Mouse (Mus musculus) lung, postnatal 14 days (tissue): ENCODE results near the gene Prrc2b.

Experiments
- DNase-seq: peaks from one replicate; pipeline ENCODE4 v3.0.0; 2021

The Prrc2b gene

GRCm38 (mm10) chr2:32189060-32189681 lies 38.3 kb downstream of the Prrc2b start:
- DNase-seq: no peak

- no peak for DNase-seq
These were observed 39.7 kb downstream of the Prrc2b start for GRCm38 (mm10) chr2:32190620-32191019.

- DNase-seq: peak; percentile 81
These were observed 41.1 kb downstream of the Prrc2b start for GRCm38 (mm10) chr2:32191872-32192507.

- DNase-seq: no peak
These were observed 48.1 kb downstream of the Prrc2b start for GRCm38 (mm10) chr2:32198977-32199376.

GRCm38 (mm10) chr2:32200033-32200432 lies 49.2 kb downstream of the Prrc2b start:
- no peak for DNase-seq

- no peak for DNase-seq
These were observed 49.8 kb downstream of the Prrc2b start for GRCm38 (mm10) chr2:32200712-32201111.

- DNase-seq: peak; percentile 18
These were observed 50.6 kb downstream of the Prrc2b start for GRCm38 (mm10) chr2:32201527-32201926.

GRCm38 (mm10) chr2:32203853-32204252 lies 53.0 kb downstream of the Prrc2b start:
- DNase-seq: no peak

- no peak for DNase-seq
These were observed 56.8 kb downstream of the Prrc2b start for GRCm38 (mm10) chr2:32207682-32208081.

GRCm38 (mm10) chr2:32211689-32212088 lies 60.8 kb downstream of the Prrc2b start:
- no peak for DNase-seq

GRCm38 (mm10) chr2:32213000-32213399 lies 62.1 kb downstream of the Prrc2b start:
- DNase-seq: peak; percentile 42

GRCm38 (mm10) chr2:32215576-32215975 lies 64.7 kb downstream of the Prrc2b start:
- DNase-seq: no peak

GRCm38 (mm10) chr2:32216506-32216905 lies 65.6 kb downstream of the Prrc2b start:
- no peak for DNase-seq

GRCm38 (mm10) chr2:32217656-32218055 lies 66.8 kb downstream of the Prrc2b start:
- no peak for DNase-seq

GRCm38 (mm10) chr2:32218113-32218512 lies 67.2 kb downstream of the Prrc2b start:
- no peak for DNase-seq

- no peak for DNase-seq
These were observed 67.9 kb downstream of the Prrc2b start for GRCm38 (mm10) chr2:32218541-32219334.

GRCm38 (mm10) chr2:32219501-32219900 lies 68.6 kb downstream of the Prrc2b start:
- no peak for DNase-seq

GRCm38 (mm10) chr2:32220021-32220420 lies 69.1 kb downstream of the Prrc2b start:
- DNase-seq: no peak

- DNase-seq: no peak
These were observed 70.1 kb downstream of the Prrc2b start for GRCm38 (mm10) chr2:32220969-32221368.

- no peak for DNase-seq
These were observed 70.7 kb downstream of the Prrc2b start for GRCm38 (mm10) chr2:32221577-32221976.

GRCm38 (mm10) chr2:32222057-32222456 lies 71.2 kb downstream of the Prrc2b start:
- no peak for DNase-seq

- no peak for DNase-seq
These were observed 84.6 kb downstream of the Prrc2b start for GRCm38 (mm10) chr2:32235433-32235832.

GRCm38 (mm10) chr2:32235886-32236759 lies 85.2 kb downstream of the Prrc2b start, which contains the start of gene Pomt1:
Gene Pomt1 (plus strand): TSS chr2:32236590.
- DNase-seq: peak; percentile 89
